Mouse (Mus musculus) forebrain, embryonic 10.5 days (tissue): ENCODE data around the gene Snrpb2. TPM values are rescaled to one million over a fixed set of nuclear protein-coding genes. Genes with fewer than 3 reads are reported as not detected.

Source experiments
- DNase-seq: peaks from one replicate; pipeline ENCODE4 v3.0.0-alpha.2; 2017; ENCODE audit warnings: low spot score; ENCODE audit errors: extremely low spot score
- H3K27ac ChIP-seq: fragments of 300-500 bp; sonication (generic); 2 replicates; pipeline ENCODE4 v1.5.1; 2016; ENCODE audit warnings: mild to moderate bottlenecking
- H3K27me3 ChIP-seq: fragments of 300-500 bp; sonication (generic); 2 replicates; pipeline ENCODE4 v1.6.1; 2016; ENCODE audit warnings: mild to moderate bottlenecking; ENCODE audit not compliant: poor library complexity, severe bottlenecking
- H3K36me3 ChIP-seq: fragments of 300-500 bp; sonication (generic); replicated peaks from 2 replicates; pipeline ENCODE4 v1.6.1; 2016; ENCODE audit warnings: mild to moderate bottlenecking, moderate library complexity
- H3K4me1 ChIP-seq: fragments of 300-500 bp; sonication (generic); 2 replicates; pipeline ENCODE4 v1.6.1; 2016
- H3K4me3 ChIP-seq: fragments of 300-500 bp; sonication (generic); 2 replicates; pipeline ENCODE4 v1.5.1; 2016; ENCODE audit warnings: mild to moderate bottlenecking, moderate library complexity
- H3K9me3 ChIP-seq: fragments of 300-500 bp; sonication (generic); 2 replicates; pipeline ENCODE4 v1.6.1; 2016; ENCODE audit warnings: mild to moderate bottlenecking, moderate library complexity
- WGBS: fragments of 180-500 bp; shearing (Covaris S2); methylation state at CpG from one replicate; pipeline ENCODE4 v1.1.7; 2016; 5-methylcytosine and 5-hydroxymethylcytosine counted together
- polyA plus RNA-seq: library from polyadenylated mRNA; unstranded; fragments of >200 nt; fragmentation: Nextera tagmentation; extraction: Ambion mirVana; gene quantifications from 2 replicates; pipeline ENCODE4 v1.2.1, GENCODE M21; 2016

Gene Snrpb2
- polyA plus RNA-seq, 1 experiment from 2014 or later = 102 TPM

DNA sequence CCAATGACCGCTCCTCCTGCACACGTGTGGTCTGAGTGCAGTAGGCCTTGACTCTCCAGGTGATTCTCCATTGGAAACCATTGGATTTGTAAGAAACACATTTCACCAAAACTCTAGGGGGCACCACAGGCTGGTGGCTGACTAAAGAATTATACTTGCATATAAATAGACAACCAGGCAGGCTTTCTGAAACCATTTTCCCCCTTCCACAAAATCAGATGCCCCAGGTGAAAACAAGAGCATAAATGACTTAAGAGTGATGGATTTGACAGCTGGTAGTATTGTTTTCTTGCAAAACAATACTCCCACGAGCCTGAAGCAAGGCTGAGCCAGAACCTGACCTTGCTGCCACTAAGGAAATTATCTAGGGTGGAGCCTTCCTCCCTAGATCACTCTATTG lies 54.6 kb downstream of the Snrpb2 start:
- no peaks in the 10 kb centered on the region for H3K9me3 ChIP-seq
- 70% methylated on average over 3 of the region's 3 CpGs for WGBS
- H3K4me1 ChIP-seq = no peaks in the 10 kb centered on the region
- H3K27me3 ChIP-seq = no peaks in the 10 kb centered on the region
- no peak overlapping the region for H3K4me3 ChIP-seq
- no peaks in the 10 kb centered on the region for H3K36me3 ChIP-seq
- no peak for DNase-seq
- H3K27ac ChIP-seq = no peak overlapping the region

DNA sequence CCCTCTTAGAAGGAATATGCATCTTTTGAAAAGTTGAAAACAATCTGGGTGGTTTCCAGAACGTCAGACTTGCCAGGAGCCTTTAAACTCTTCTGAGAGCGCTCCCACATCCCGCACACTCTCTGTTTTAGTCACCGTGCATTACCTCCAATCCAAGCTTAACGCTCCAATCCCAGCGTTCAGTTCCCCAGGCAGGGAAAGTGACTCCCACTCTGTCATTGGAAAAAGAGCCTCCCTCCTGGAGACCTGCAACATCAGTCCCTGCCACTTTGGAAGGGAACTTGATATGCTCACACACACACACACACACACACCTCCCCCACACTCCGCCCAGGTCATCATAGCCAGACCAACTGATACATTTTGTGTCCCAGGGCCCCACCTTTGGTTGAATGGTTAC lies 55.4 kb downstream of the Snrpb2 start:
- Histone ChIP-seq H3K36me3 (no peaks in the 10 kb centered on the region), H3K27ac (no peak overlapping the region), H3K4me1 (no peaks in the 10 kb centered on the region), H3K27me3 (no peaks in the 10 kb centered on the region), H3K4me3 (no peak overlapping the region), H3K9me3 (no peaks in the 10 kb centered on the region)
- DNase-seq = no peak
- WGBS = 87% methylated on average over 7 of the region's 7 CpGs

Other genes with a start within 250 kb of the Snrpb2 start
- gene Kif16b, start 161.5 kb upstream of the Snrpb2 start, polyA plus RNA-seq = 6.8 and 8.5 TPM in 2 replicates
- 0.15 and 0.27 TPM in 2 replicates for gene Otor, start 15.4 kb downstream of the Snrpb2 start, polyA plus RNA-seq